Mouse (Mus musculus): ENCODE measurements around the gene Lemd1. TPM values are rescaled to one million over a fixed set of nuclear protein-coding genes. Genes with fewer than 3 reads are reported as not detected.

Gene Lemd1
- polyA plus RNA-seq, 1 experiment from 2014 or later = 2.0 TPM

DNA sequence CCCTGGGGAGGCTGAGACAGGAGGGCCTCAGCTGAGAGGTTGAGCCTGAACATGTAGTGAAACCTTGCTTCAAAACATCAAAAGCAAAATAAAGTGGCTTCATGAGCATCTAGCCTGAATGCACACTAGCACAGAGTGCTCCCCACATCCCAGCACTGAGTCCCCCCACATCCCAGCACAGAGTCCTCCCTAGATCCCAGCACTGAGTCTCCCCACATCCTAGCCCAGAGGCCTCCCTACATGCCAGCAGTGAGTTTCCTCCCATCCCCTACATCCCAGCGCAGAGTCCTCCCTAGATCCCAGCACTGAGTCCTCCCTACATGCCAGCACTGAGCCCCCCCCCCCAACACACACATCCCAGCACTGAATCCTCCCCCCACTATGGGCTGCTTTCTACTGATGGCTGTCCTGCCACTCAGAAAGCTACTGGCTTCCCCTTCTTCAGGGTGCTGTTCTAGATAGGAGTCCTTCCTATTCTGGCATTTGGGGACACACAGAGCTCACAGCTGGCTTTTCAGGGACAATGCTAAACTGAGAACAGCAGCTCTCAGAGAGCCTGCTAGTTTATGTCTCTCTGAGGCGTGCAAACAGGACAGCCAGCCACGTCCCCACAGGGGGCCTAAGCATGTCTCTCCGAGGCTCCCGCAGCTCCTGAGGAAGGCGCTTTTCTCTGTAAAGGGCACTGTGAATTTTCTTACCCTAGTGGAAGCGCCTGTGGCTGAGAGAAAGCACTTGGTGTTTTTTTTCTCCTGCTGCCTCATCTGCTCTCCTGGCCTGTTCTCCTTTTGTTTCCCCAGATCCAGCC is 40.4 kb downstream of the Lemd1 start:
- Histone ChIP-seq H3K4me1 (no peaks in the 10 kb centered on the region), H3K4me3 (no peak overlapping the region), H3K9me3 (no peaks in the 10 kb centered on the region), H3K27me3 (peaks cover 8% of the 10 kb centered on the region; the same call in 1 of the 2 replicates), H3K36me3 (no peaks in the 10 kb centered on the region), H3K27ac (no peak overlapping the region), H3K9ac (no peak overlapping the region), H3K4me2 (no peak overlapping the region)
- ATAC-seq (ENCODE audit: borderline replicate concordance, extremely low read depth, low FRiP score, low TSS enrichment) = no peak
- WGBS = 58% methylated on average over 7 of the region's 7 CpGs

GRCm38 (mm10) chr1:132233566-132233965 is 42.3 kb downstream of the Lemd1 start:
- no peaks in the 10 kb centered on the region for H3K9me3 ChIP-seq
- H3K4me3 ChIP-seq = no peak overlapping the region
- 23% methylated on average over 12 of the region's 12 CpGs for WGBS
- no peaks in the 10 kb centered on the region for H3K36me3 ChIP-seq
- no peak overlapping the region for H3K9ac ChIP-seq
- H3K4me1 ChIP-seq = no peaks in the 10 kb centered on the region
- peaks cover 8% of the 10 kb centered on the region; the same call in 1 of the 2 replicates for H3K27me3 ChIP-seq
- no peak overlapping the region for H3K4me2 ChIP-seq
- ATAC-seq (ENCODE audit: borderline replicate concordance, extremely low read depth, low FRiP score, low TSS enrichment) = no peak
- no peak overlapping the region for H3K27ac ChIP-seq

DNA sequence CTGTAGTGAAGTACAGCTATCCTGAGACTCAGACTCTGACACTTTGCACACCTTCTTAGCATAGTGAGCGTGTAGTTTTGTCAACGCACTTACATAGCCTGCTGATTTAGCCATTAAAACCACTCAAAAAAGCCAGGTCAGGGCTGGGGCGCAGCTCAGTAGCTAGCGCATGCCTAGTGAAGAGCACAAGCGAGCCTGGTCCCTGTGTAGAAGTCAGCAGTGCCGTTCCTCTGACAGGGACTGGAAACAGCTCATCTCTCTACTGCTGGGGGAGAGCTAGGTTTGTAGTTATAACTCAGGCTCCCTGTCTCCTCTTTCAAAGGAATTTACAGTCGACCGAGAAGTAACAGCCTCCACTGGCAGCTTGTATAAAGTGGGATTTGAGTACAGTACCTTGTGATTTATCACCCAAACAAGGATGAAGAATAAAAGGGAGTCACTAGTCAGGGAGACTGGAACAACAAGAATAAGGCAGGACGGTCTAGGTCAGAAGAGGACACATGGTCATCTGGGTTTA is 43.6 kb downstream of the Lemd1 start:
- Histone ChIP-seq H3K4me1 (no peaks in the 10 kb centered on the region), H3K9me3 (no peaks in the 10 kb centered on the region), H3K4me2 (no peak overlapping the region), H3K9ac (no peak overlapping the region), H3K36me3 (no peaks in the 10 kb centered on the region), H3K4me3 (no peak overlapping the region), H3K27me3 (peaks cover 8% of the 10 kb centered on the region; the same call in 1 of the 2 replicates), H3K27ac (no peak overlapping the region)
- WGBS = 40% methylated on average over 9 of the region's 9 CpGs
- ATAC-seq (ENCODE audit: borderline replicate concordance, extremely low read depth, low FRiP score, low TSS enrichment) = no peak

GRCm38 (mm10) chr1:132237585-132238159 is 46.4 kb downstream of the Lemd1 start:
- Histone ChIP-seq H3K4me2 (no peak overlapping the region), H3K9ac (no peak overlapping the region), H3K4me3 (no peak overlapping the region), H3K27ac (no peak overlapping the region), H3K4me1 (no peaks in the 10 kb centered on the region), H3K36me3 (no peaks in the 10 kb centered on the region), H3K9me3 (no peaks in the 10 kb centered on the region), H3K27me3 (peaks cover 8% of the 10 kb centered on the region; the same call in 1 of the 2 replicates)
- ATAC-seq (ENCODE audit: borderline replicate concordance, extremely low read depth, low FRiP score, low TSS enrichment) = no peak
- 15% methylated on average over 6 of the region's 6 CpGs for WGBS

GRCm38 (mm10) chr1:132245010-132245409 is 53.8 kb downstream of the Lemd1 start:
- H3K4me2 ChIP-seq = no peak overlapping the region
- 0 out of 2 replicates have a peak, but pooled peaks cover 2% of the 10 kb centered on the region for H3K27me3 ChIP-seq
- H3K27ac ChIP-seq = no peak overlapping the region
- no peaks in the 10 kb centered on the region for H3K36me3 ChIP-seq
- no peak overlapping the region for H3K4me3 ChIP-seq
- no peak for ATAC-seq (ENCODE audit: borderline replicate concordance, extremely low read depth, low FRiP score, low TSS enrichment)
- H3K4me1 ChIP-seq = no peaks in the 10 kb centered on the region
- H3K9me3 ChIP-seq = no peaks in the 10 kb centered on the region
- 54% methylated on average over 5 of the region's 5 CpGs for WGBS
- no peak overlapping the region for H3K9ac ChIP-seq

GRCm38 (mm10) chr1:132246137-132246536 is 54.9 kb downstream of the Lemd1 start:
- no peaks in the 10 kb centered on the region for H3K36me3 ChIP-seq

DNA sequence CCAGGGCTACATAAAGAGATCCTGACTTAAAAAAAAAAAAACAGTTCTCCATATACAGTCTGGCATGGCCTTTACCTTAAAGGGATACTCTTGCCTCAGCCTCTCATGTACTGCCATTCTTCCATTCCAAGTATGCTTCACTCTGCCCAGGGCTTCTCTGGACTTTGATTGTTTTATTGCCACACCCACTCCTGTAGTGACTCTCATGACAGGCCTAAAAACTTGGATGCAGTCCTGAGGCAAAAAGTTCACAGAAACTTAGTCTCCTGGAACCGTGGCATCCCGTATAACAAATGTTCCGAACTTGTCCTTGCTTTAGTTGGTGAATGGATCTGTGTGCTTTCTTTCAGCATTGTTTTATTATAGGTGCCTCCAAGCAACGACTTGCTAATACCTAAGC is 55.4 kb downstream of the Lemd1 start:
- Histone ChIP-seq H3K36me3 (no peaks in the 10 kb centered on the region), H3K27me3 (0 out of 2 replicates have a peak, but pooled peaks cover 2% of the 10 kb centered on the region), H3K9me3 (no peaks in the 10 kb centered on the region), H3K4me3 (no peak overlapping the region), H3K27ac (no peak overlapping the region), H3K4me1 (no peaks in the 10 kb centered on the region), H3K4me2 (no peak overlapping the region), H3K9ac (no peak overlapping the region)
- 90% methylated on average over 4 of the region's 4 CpGs for WGBS
- ATAC-seq (ENCODE audit: borderline replicate concordance, extremely low read depth, low FRiP score, low TSS enrichment) = no peak

More at GRCm38 (mm10) chr1:132246137-132246536, 54.9 kb downstream of the Lemd1 start:
- ATAC-seq (ENCODE audit: borderline replicate concordance, extremely low read depth, low FRiP score, low TSS enrichment) = no peak
- Histone ChIP-seq H3K27ac (no peak overlapping the region), H3K4me1 (no peaks in the 10 kb centered on the region), H3K27me3 (0 out of 2 replicates have a peak, but pooled peaks cover 2% of the 10 kb centered on the region), H3K4me3 (no peak overlapping the region), H3K9me3 (no peaks in the 10 kb centered on the region), H3K4me2 (no peak overlapping the region), H3K9ac (no peak overlapping the region)
- WGBS = 36% methylated on average over 6 of the region's 6 CpGs

DNA sequence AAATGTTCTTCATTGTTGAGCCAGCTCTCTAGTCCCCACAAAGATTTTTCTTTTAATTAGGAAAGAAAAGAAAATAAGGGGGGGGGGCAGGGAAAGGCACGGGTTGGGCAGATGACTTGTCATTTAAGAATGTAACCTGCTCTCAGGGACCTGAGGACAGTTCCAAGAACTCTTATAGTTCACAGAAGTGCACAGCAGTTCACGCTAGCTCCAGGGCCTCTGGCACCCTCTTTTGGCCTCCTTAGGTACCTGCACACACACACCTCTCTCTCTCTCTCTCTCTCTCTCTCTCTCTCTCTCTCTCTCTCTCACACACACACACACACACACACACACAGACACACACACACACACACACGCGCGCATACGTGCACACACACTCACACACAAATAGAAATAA is 63.2 kb downstream of the Lemd1 start:
- 79% methylated on average over 6 of the region's 6 CpGs for WGBS

DNA sequence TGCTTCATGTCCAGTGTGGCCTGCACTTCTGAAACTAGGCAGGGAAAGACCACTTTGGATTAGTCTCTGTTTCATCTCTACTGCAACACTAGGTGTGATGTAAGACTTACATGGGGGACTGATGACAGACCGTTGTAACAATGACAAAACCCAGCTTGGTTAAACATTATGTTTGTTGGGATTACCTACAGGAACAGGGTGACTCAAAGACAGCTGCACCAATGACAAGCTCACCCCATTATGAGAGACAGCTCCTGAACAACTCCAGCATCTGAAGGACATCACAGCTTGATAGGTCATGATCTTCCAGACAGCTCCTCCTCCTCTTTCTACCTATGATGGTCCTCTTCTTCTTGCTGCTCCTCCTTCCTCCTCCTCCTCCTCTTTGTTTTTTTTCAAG is 69.1 kb downstream of the Lemd1 start:
- no peaks in the 10 kb centered on the region for H3K9me3 ChIP-seq
- H3K27me3 ChIP-seq = no peaks in the 10 kb centered on the region
- H3K4me2 ChIP-seq = no peak overlapping the region
- no peak overlapping the region for H3K4me3 ChIP-seq
- H3K9ac ChIP-seq = no peak overlapping the region
- no peaks in the 10 kb centered on the region for H3K4me1 ChIP-seq
- 56% methylated on average over 1 of the region's 1 CpGs for WGBS
- no peak for ATAC-seq (ENCODE audit: borderline replicate concordance, extremely low read depth, low FRiP score, low TSS enrichment)
- H3K36me3 ChIP-seq = no peaks in the 10 kb centered on the region
- no peak overlapping the region for H3K27ac ChIP-seq

More for the DNA sequence above, 63.2 kb downstream of the Lemd1 start:
- Histone ChIP-seq H3K27ac (no peak overlapping the region), H3K9ac (no peak overlapping the region), H3K36me3 (no peaks in the 10 kb centered on the region), H3K4me3 (no peak overlapping the region), H3K27me3 (no peaks in the 10 kb centered on the region), H3K4me1 (no peaks in the 10 kb centered on the region), H3K4me2 (no peak overlapping the region), H3K9me3 (no peaks in the 10 kb centered on the region)
- ATAC-seq (ENCODE audit: borderline replicate concordance, extremely low read depth, low FRiP score, low TSS enrichment) = no peak

- no peak for ATAC-seq (ENCODE audit: borderline replicate concordance, extremely low read depth, low FRiP score, low TSS enrichment)
- H3K9me3 ChIP-seq = no peaks in the 10 kb centered on the region
- no peak overlapping the region for H3K4me3 ChIP-seq
- no peak overlapping the region for H3K4me2 ChIP-seq
- no peaks in the 10 kb centered on the region for H3K4me1 ChIP-seq
- 61% methylated on average over 5 of the region's 5 CpGs for WGBS
- no peaks in the 10 kb centered on the region for H3K27me3 ChIP-seq
- no peaks in the 10 kb centered on the region for H3K36me3 ChIP-seq
- no peak overlapping the region for H3K9ac ChIP-seq
- no peak overlapping the region for H3K27ac ChIP-seq
These were observed 69.8 kb downstream of the Lemd1 start for GRCm38 (mm10) chr1:132261058-132261457.

DNA sequence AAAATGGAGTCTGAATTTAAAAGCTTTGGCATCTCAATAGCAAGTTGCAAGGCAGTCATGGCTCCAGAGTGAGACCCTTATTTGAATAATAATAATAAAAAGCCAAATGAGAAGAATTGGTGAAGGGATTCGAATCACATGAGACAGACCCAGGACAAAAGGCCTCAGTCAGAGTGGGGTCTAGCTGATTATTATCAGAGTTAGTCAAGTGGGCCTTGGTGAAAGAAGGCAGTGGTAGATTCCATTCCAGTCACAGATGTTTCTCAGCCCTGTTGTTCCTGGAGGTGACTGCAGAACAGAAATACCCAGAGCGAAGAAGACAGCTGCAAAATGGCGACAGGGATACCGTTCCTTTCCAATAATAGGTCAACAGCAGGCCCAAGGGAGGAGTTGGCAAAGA is 72.4 kb downstream of the Lemd1 start:
- Histone ChIP-seq H3K4me1 (peaks cover 11% of the 10 kb centered on the region), H3K9me3 (no peaks in the 10 kb centered on the region), H3K4me3 (no peak overlapping the region), H3K36me3 (no peaks in the 10 kb centered on the region), H3K27me3 (no peaks in the 10 kb centered on the region), H3K27ac (no peak overlapping the region), H3K9ac (no peak overlapping the region), H3K4me2 (no peak overlapping the region)
- no peak for ATAC-seq (ENCODE audit: borderline replicate concordance, extremely low read depth, low FRiP score, low TSS enrichment)
- WGBS = 88% methylated on average over 4 of the region's 4 CpGs

GRCm38 (mm10) chr1:132264577-132264976 is 73.3 kb downstream of the Lemd1 start:
- WGBS = 59% methylated on average over 7 of the region's 7 CpGs
- Histone ChIP-seq H3K9me3 (no peaks in the 10 kb centered on the region), H3K27ac (no peak overlapping the region), H3K4me3 (no peak overlapping the region), H3K4me2 (no peak overlapping the region), H3K9ac (no peak overlapping the region), H3K36me3 (no peaks in the 10 kb centered on the region), H3K4me1 (peaks cover 11% of the 10 kb centered on the region), H3K27me3 (no peaks in the 10 kb centered on the region)
- no peak; the same call in 1 of the 2 replicates for ATAC-seq (ENCODE audit: borderline replicate concordance, extremely low read depth, low FRiP score, low TSS enrichment)

Measured in lung, embryonic 15.5 days (tissue).